Mouse (Mus musculus) forebrain, embryonic 15.5 days (tissue): Measurements from ENCODE around the gene Eef2kmt. TPM values are rescaled to one million over a fixed set of nuclear protein-coding genes. Genes with fewer than 3 reads are reported as not detected.
A peak's percentile ranks its signal among the peaks of the same experiment; 100 is the strongest.

Source experiments
- ATAC-seq: fragments of 200-750 bp; cut with Nextera tagmentation; replicated peaks from 2 replicates; pipeline ENCODE4 v1.8.0; 2017; ENCODE audit warnings: mild to moderate bottlenecking, moderate TSS enrichment, moderate library complexity
- H3K27ac ChIP-seq: fragments of 300-500 bp; sonication (generic); replicated peaks from 2 replicates; pipeline ENCODE4 v1.5.1; 2015; ENCODE audit warnings: mild to moderate bottlenecking, inconsistent platforms
- H3K27me3 ChIP-seq: fragments of 300-500 bp; sonication (generic); 2 replicates; pipeline ENCODE4 v1.6.1; 2015; ENCODE audit warnings: inconsistent platforms
- H3K36me3 ChIP-seq: fragments of 300-500 bp; sonication (generic); 2 replicates; pipeline ENCODE4 v1.6.1; 2015; ENCODE audit warnings: mild to moderate bottlenecking, inconsistent platforms
- H3K4me1 ChIP-seq: fragments of 300-500 bp; sonication (generic); 2 replicates; pipeline ENCODE4 v1.6.1; 2015; ENCODE audit warnings: inconsistent platforms
- H3K4me2 ChIP-seq: fragments of 300-500 bp; sonication (generic); replicated peaks from 2 replicates; pipeline ENCODE4 v1.6.1; 2015; ENCODE audit warnings: mild to moderate bottlenecking, inconsistent platforms
- H3K4me3 ChIP-seq: fragments of 300-500 bp; sonication (generic); 2 replicates; pipeline ENCODE4 v1.5.1; 2015; ENCODE audit warnings: mild to moderate bottlenecking, inconsistent platforms
- H3K9ac ChIP-seq: fragments of 300-500 bp; sonication (generic); replicated peaks from 2 replicates; pipeline ENCODE4 v1.6.1; 2015; ENCODE audit warnings: mild to moderate bottlenecking, inconsistent platforms
- H3K9me3 ChIP-seq: fragments of 300-500 bp; sonication (generic); 2 replicates; pipeline ENCODE4 v1.6.1; 2016; ENCODE audit warnings: inconsistent platforms
- WGBS: fragments of 180-500 bp; shearing (Covaris S2); methylation state at CpG from one replicate; pipeline ENCODE4 v1.1.7; 2015; ENCODE audit warnings: mixed read lengths; 5-methylcytosine and 5-hydroxymethylcytosine counted together
- polyA plus RNA-seq: library from polyadenylated mRNA; unstranded; fragments of >200 nt; fragmentation: Nextera tagmentation; extraction: Ambion mirVana; gene quantifications from 2 replicates; pipeline ENCODE4 v1.2.1, GENCODE M21; 2015

Eef2kmt gene
- polyA plus RNA-seq, 1 experiment from 2014 or later, result 9.7 TPM

DNA sequence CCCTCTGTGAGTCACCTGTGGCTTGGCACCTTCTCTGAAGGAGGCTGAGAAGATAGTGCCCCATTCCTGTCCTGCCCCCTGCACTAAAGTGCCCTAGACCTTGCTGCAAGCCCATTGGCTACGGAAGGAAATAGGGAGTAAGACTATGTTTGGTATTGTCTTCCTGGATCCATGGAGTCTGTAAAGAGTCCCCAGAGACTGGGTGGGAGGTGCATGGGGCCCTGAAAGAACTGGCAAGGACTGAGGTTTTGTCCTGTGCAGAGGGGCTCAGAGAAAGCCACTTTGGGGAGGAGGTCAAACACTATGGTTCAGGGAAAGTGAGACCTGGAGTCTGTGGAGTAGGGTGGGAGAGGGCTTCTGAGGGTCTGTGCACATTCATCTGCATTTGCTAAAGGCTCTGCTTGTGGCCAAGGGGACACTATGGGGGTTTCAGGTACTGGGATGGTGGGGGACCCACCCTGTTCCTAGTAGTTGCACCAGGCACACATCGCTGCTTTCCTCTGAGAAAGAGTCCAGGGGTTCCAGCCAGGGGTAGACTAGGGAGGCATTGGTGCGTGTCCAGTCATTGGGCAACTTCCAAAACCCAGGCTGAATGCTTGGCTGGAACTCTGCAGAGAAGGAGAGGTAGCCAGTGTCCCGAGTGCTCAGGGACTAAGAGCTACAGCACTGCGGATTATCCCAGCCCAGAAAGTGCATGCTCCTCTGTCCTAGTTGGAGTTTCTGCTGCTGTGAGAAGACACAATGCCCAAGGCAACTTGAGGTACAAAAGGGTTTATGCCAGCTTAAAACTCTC lies 38.2 kb downstream of the Eef2kmt start:
- H3K27ac ChIP-seq, result no peak overlapping the region
- H3K4me1 ChIP-seq, result no peaks in the 10 kb centered on the region
- no peak overlapping the region for H3K9ac ChIP-seq
- H3K4me3 ChIP-seq, result no peak overlapping the region
- no peak overlapping the region for H3K4me2 ChIP-seq
- no peak for ATAC-seq
- no peaks in the 10 kb centered on the region for H3K9me3 ChIP-seq
- WGBS, result 65% methylated on average over 5 of the region's 5 CpGs
- H3K27me3 ChIP-seq, result peaks cover 3% of the 10 kb centered on the region
- H3K36me3 ChIP-seq, result no peaks in the 10 kb centered on the region

GRCm38 (mm10) chr16:5216686-5217085 lies 39.1 kb downstream of the Eef2kmt start:
- ATAC-seq, result no peak
- Histone ChIP-seq H3K4me3 (no peak overlapping the region), H3K9ac (no peak overlapping the region), H3K4me2 (no peak overlapping the region), H3K36me3 (no peaks in the 10 kb centered on the region), H3K27ac (no peak overlapping the region), H3K9me3 (no peaks in the 10 kb centered on the region), H3K27me3 (peaks cover 3% of the 10 kb centered on the region), H3K4me1 (no peaks in the 10 kb centered on the region)
- 70% methylated on average over 6 of the region's 6 CpGs for WGBS

DNA sequence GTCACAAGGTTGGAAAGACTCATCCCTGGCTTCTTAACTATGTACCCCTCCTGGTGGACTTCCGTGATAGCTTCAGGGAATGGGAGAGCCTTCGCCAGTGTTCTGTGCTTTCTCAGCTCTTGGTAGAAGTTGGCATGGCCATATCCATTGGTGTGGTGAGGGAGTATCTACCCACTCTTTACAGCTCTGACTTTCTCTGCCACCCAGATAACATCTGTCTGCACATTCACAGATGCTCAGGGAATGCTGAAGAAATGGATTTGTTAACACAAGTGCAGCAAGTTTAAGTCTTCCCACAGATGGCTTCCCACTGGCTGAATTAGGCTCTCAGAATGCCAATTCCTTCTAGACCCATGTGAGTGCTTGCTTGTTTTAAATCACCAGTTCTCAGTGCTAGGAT lies 41.7 kb downstream of the Eef2kmt start:
- H3K4me3 ChIP-seq, result no peak overlapping the region
- peaks cover 3% of the 10 kb centered on the region; the same call in 1 of the 2 replicates for H3K27me3 ChIP-seq
- no peak for ATAC-seq
- no peak overlapping the region for H3K9ac ChIP-seq
- no peaks in the 10 kb centered on the region for H3K9me3 ChIP-seq
- no peaks in the 10 kb centered on the region for H3K4me1 ChIP-seq
- H3K4me2 ChIP-seq, result no peak overlapping the region
- H3K27ac ChIP-seq, result no peak overlapping the region
- WGBS, result 82% methylated on average over 2 of the region's 2 CpGs
- no peaks in the 10 kb centered on the region for H3K36me3 ChIP-seq

DNA sequence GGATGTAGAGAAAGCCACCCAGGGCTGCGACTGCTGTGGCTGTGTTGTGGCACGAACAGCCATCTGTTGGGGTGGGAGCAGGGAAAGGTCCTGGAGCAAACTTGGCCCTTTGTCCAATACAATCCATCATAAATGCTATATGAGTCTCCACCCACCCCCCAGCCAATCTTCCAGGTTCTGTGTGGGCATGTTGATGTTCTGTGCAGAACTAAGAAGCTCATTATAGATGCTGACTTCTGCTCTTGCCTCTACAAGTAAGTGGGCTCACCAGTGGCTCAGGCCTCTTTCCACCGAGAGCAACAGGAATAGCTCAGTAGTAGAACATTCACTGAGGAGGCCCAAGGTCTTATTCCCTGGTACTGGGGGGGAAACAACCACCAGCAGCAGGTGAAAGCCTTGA lies 43.6 kb downstream of the Eef2kmt start:
- H3K4me1 ChIP-seq, result no peaks in the 10 kb centered on the region
- no peak overlapping the region for H3K9ac ChIP-seq
- H3K4me2 ChIP-seq, result no peak overlapping the region
- no peaks in the 10 kb centered on the region for H3K9me3 ChIP-seq
- H3K36me3 ChIP-seq, result no peaks in the 10 kb centered on the region
- no peak overlapping the region for H3K27ac ChIP-seq
- no peak for ATAC-seq
- WGBS, result 84% methylated on average over 3 of the region's 3 CpGs
- H3K4me3 ChIP-seq, result no peak overlapping the region
- H3K27me3 ChIP-seq, result no peaks in the 10 kb centered on the region

DNA sequence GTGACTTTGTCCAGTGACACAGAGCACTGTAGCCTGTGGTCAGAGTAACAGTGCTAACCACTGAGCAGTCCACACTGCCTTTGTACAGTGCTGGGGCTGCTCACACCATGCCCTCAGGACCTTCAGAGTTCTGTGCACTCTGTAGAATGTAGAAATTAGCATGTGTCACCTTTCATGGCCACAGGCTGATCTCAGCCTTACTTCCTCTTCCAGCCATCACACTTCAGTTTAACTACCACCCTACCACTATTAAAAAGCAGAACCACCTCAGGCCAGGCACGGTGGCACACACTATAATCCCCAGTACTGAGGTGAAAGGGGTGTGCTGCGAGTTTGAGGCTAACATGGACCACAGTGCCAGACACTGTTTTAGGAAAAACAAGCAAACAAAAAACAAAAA lies 45.4 kb downstream of the Eef2kmt start:
- Histone ChIP-seq H3K9ac (no peak overlapping the region), H3K4me3 (no peak overlapping the region), H3K4me1 (no peaks in the 10 kb centered on the region), H3K27me3 (no peaks in the 10 kb centered on the region), H3K36me3 (no peaks in the 10 kb centered on the region), H3K27ac (no peak overlapping the region), H3K4me2 (no peak overlapping the region), H3K9me3 (no peaks in the 10 kb centered on the region)
- WGBS, result 73% methylated on average over 2 of the region's 2 CpGs
- ATAC-seq, result no peak

DNA sequence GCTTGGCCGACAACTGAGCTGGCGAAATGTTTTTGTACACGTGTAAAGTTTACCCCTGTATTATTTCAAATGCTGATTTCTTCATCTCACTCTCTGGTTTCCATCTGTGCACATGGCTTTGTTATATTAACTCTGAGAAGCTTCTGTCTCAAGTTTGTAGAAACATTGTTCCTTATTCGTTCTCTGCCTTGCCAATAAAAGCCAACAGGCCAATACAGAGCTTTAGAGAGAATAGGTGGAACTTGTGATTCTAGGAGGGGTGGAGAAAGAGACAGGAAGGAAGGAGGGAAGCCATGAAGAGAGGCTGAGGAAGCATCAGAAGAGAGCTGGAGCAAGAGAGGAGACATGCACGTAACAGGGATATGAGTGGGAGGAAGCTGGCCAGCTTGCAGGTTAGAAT lies 49.7 kb downstream of the Eef2kmt start:
- H3K4me2 ChIP-seq, result no peak overlapping the region
- H3K4me3 ChIP-seq, result no peak overlapping the region
- H3K4me1 ChIP-seq, result peaks cover 17% of the 10 kb centered on the region
- 72% methylated on average over 5 of the region's 5 CpGs for WGBS
- ATAC-seq, result no peak
- H3K9me3 ChIP-seq, result no peaks in the 10 kb centered on the region
- peaks cover 3% of the 10 kb centered on the region; the same call in 1 of the 2 replicates for H3K27me3 ChIP-seq
- no peaks in the 10 kb centered on the region for H3K36me3 ChIP-seq
- no peak overlapping the region for H3K9ac ChIP-seq
- H3K27ac ChIP-seq, result no peak overlapping the region

- Histone ChIP-seq H3K4me2 (no peak overlapping the region), H3K4me3 (no peak overlapping the region), H3K4me1 (peaks cover 17% of the 10 kb centered on the region), H3K27me3 (peaks cover 3% of the 10 kb centered on the region; the same call in 1 of the 2 replicates), H3K9ac (no peak overlapping the region), H3K27ac (no peak overlapping the region), H3K9me3 (no peaks in the 10 kb centered on the region), H3K36me3 (no peaks in the 10 kb centered on the region)
- no peak for ATAC-seq
- 86% methylated on average over 5 of the region's 5 CpGs for WGBS
Observed at GRCm38 (mm10) chr16:5205431-5205970, 50.3 kb downstream of the Eef2kmt start.

DNA sequence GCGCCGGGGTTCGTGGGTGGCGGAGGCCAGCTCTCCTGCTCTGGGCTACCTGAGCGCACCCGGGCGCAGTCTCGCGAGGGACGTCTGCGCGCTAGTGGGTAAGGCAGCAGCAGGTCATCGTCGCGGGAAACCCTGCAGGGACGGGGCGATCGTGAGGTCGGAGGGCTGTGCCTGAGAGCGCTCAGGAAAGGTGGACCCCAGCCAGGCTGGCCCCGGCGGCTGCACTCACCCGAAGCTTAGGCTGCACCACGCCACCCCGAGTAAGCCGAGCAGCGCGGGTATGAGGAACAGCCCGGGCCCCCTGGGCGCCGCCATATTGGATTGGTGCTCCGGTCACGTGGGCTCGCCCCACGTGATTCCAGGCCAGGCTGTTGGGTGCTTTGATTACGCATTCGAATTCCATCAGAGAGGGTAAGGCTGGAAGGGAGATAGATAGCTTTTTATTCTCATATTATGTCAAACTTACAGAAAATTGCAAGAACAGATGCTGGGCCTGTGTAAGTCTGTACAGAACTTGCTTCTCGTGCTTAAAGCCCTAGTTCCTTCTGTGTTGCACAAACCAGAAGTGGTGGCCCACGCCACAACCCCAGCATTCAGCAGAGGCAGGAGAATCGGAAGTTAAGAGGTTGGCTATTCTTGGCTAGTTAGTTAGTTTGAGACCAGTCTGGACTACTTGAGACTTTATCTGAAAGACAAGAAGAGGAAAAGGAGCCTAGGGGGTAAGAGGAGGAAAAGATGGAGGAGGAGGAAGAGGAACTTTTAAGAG lies 51.9 kb downstream of the Eef2kmt start, which contains the start of gene Nagpa:
Gene Nagpa, minus strand, starts transcription at position 345 of the 766 bp plus-strand sequence.
- Histone ChIP-seq H3K4me1 (peaks cover 17% of the 10 kb centered on the region), H3K9me3 (no peaks in the 10 kb centered on the region), H3K27me3 (peaks cover 3% of the 10 kb centered on the region; the same call in 1 of the 2 replicates), H3K4me2 (peak within 1 kb of the TSS; percentile 96), H3K9ac (peak within 1 kb of the TSS; percentile 54), H3K4me3 (peak within 1 kb of the TSS; percentile 71), H3K27ac (peak within 1 kb of the TSS; percentile 33), H3K36me3 (no peaks in the 10 kb centered on the region)
- 5% methylated on average over 40 of the region's 40 CpGs for WGBS
- ATAC-seq, result peak; percentile 94

GRCm38 (mm10) chr16:5203200-5203599 lies 52.6 kb downstream of the Eef2kmt start:
- Histone ChIP-seq H3K4me3 (peak overlapping the region; percentile 71), H3K27ac (0 out of 2 replicates have a peak overlapping the region, but pooled peaks have one; percentile 33)

DNA sequence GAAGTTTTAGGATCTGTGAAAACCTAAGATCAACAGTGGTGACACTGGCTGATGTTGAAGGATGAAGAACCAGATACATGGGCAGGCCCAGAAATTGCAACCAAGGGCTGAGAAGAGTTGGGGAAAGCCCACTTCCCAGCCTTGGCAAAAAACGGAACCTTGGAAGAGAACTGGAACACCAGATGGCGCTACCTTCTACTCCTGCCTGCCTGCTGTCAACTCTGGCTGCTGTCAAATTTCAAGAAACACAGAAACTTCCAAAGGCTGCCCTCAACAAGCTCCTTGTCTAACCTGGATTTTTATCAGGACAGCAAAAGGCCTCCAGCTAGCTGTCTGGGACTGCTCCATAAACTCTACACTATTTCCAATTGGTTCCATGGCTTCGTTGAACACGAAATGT lies 53.1 kb downstream of the Eef2kmt start:
- peak overlapping the region; percentile 96 for H3K4me2 ChIP-seq

More at GRCm38 (mm10) chr16:5203200-5203599, 52.6 kb downstream of the Eef2kmt start:
- peak; percentile 53 for ATAC-seq
- WGBS, result 2% methylated on average over 36 of the region's 36 CpGs
- H3K9ac ChIP-seq, result peak overlapping the region; percentile 54
- H3K27me3 ChIP-seq, result peaks cover 3% of the 10 kb centered on the region; the same call in 1 of the 2 replicates
- no peaks in the 10 kb centered on the region for H3K9me3 ChIP-seq
- peaks cover 17% of the 10 kb centered on the region for H3K4me1 ChIP-seq
- H3K4me2 ChIP-seq, result peak overlapping the region; percentile 96
- H3K36me3 ChIP-seq, result no peaks in the 10 kb centered on the region

DNA sequence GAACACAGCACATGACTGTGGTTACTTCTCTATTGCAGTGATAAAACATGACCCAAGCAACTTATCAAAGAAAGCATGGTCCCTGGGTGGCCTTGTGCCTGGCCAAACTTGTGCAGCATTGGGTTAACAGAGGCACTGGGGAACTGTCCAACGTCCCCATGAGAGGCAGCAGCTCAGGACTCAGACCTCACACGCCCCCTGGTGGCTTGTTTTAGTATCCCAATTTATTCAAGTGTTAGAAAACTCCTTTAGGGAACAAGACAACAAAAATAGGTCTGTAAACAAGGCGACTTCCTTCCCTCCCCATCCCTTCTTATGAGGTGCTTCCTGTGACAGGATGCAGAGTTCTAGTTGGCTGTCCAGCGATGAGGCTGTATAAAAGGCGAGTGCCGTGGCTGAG lies 60.7 kb downstream of the Eef2kmt start:
- no peak; the same call in 1 of the 2 replicates for ATAC-seq
- H3K4me1 ChIP-seq, result no peaks in the 10 kb centered on the region
- H3K9ac ChIP-seq, result no peak overlapping the region
- no peak overlapping the region for H3K4me2 ChIP-seq
- no peaks in the 10 kb centered on the region for H3K9me3 ChIP-seq
- 31% methylated on average over 6 of the region's 6 CpGs for WGBS
- H3K27ac ChIP-seq, result no peak overlapping the region
- no peaks in the 10 kb centered on the region for H3K27me3 ChIP-seq
- H3K4me3 ChIP-seq, result no peak overlapping the region
- H3K36me3 ChIP-seq, result no peaks in the 10 kb centered on the region

More for the DNA sequence above, 53.1 kb downstream of the Eef2kmt start:
- H3K4me3 ChIP-seq, result peak overlapping the region; percentile 71
- no peak overlapping the region for H3K27ac ChIP-seq
- no peaks in the 10 kb centered on the region for H3K9me3 ChIP-seq
- no peaks in the 10 kb centered on the region for H3K36me3 ChIP-seq
- peaks cover 3% of the 10 kb centered on the region; the same call in 1 of the 2 replicates for H3K27me3 ChIP-seq
- H3K4me1 ChIP-seq, result peaks cover 17% of the 10 kb centered on the region
- H3K9ac ChIP-seq, result no peak overlapping the region
- no peak for ATAC-seq
- WGBS, result 17% methylated on average over 4 of the region's 4 CpGs
